Mouse (Mus musculus) cerebellum, adult 2 months (tissue): ENCODE results near the gene Mpi.

Experiments
- CTCF ChIP-seq: fragments of 200-500 bp; IDR thresholded peaks from 2 replicates; pipeline ENCODE4 v1.5.1; 2011; ENCODE audit warnings: low read depth, mild to moderate bottlenecking, control low read depth, low read length, moderate library complexity, borderline replicate concordance; ENCODE audit not compliant: insufficient read depth
- POLR2A ChIP-seq: fragments of 200-500 bp; IDR thresholded peaks from 2 replicates; pipeline ENCODE4 v1.6.1; 2011; ENCODE audit warnings: low read length, control low read depth, borderline replicate concordance; ENCODE audit not compliant: insufficient read depth

- no peak for TF ChIP-seq CTCF
- TF ChIP-seq POLR2A, result no peak
Observed at GRCm38 (mm10) chr9:57564609-57565008, 12.0 kb upstream of the Mpi start.
